Mouse (Mus musculus): ENCODE measurements around the gene Phf11a.

- no peak for TF ChIP-seq CTCF (IDR thresholded peaks at IDR 0.05; ENCODE audit: low read depth, low read length)
- TF ChIP-seq POLR2A (IDR thresholded peaks at IDR 0.05; ENCODE audit: insufficient read depth, low read length), result no peak
Measured at GRCm38 (mm10) chr14:59339541-59339940, 42.2 kb upstream of the Phf11a start.
